Mouse (Mus musculus): ENCODE measurements around the gene Ano3.

GRCm38 (mm10) chr2:110945171-110945570, 5.6 kb downstream of the Ano3 start:
- TF ChIP-seq CTCF (conservative IDR thresholded peaks at IDR 0.05; ENCODE audit: low read length), result no peak
- TF ChIP-seq NANOG (IDR thresholded peaks at IDR 0.05; ENCODE audit: borderline replicate concordance, low read length), result no peak
